Mouse (Mus musculus) forebrain, postnatal 0 days (tissue): ENCODE data around the gene Adgre4. TPM values are rescaled to one million over a fixed set of nuclear protein-coding genes. Genes with fewer than 3 reads are reported as not detected.

Source experiments
- ATAC-seq: fragments of 200-750 bp; cut with Nextera tagmentation; 2 replicates; pipeline ENCODE4 v1.8.0; 2017; ENCODE audit warnings: mild to moderate bottlenecking, moderate library complexity
- DNase-seq: peaks from one replicate; pipeline ENCODE4 v3.0.0-alpha.2; 2015
- H3K27ac ChIP-seq: fragments of 300-500 bp; sonication (generic); 2 replicates; pipeline ENCODE4 v1.5.1; 2014; ENCODE audit warnings: low read depth, mild to moderate bottlenecking, antibody characterized with exemption, low read length, moderate library complexity, mixed read lengths
- H3K27me3 ChIP-seq: fragments of 300-500 bp; sonication (generic); 2 replicates; pipeline ENCODE4 v1.6.1; 2014; ENCODE audit warnings: mild to moderate bottlenecking, low read length, mixed read lengths; ENCODE audit not compliant: insufficient read depth
- H3K36me3 ChIP-seq: fragments of 300-500 bp; sonication (generic); 2 replicates; pipeline ENCODE4 v1.6.1; 2014; ENCODE audit warnings: mild to moderate bottlenecking, moderate library complexity; ENCODE audit not compliant: insufficient read depth
- H3K4me1 ChIP-seq: fragments of 300-500 bp; sonication (generic); 2 replicates; pipeline ENCODE4 v1.6.1; 2014; ENCODE audit warnings: antibody characterized with exemption; ENCODE audit not compliant: insufficient read depth
- H3K4me2 ChIP-seq: fragments of 300-500 bp; sonication (generic); 2 replicates; pipeline ENCODE4 v1.6.1; 2014; ENCODE audit warnings: low read depth, mild to moderate bottlenecking, moderate library complexity
- H3K4me3 ChIP-seq: fragments of 300-500 bp; sonication (generic); 2 replicates; pipeline ENCODE4 v1.5.1; 2014; ENCODE audit warnings: low read depth, low read length, mixed read lengths
- H3K9ac ChIP-seq: fragments of 300-500 bp; sonication (generic); 2 replicates; pipeline ENCODE4 v1.6.1; 2014; ENCODE audit warnings: mild to moderate bottlenecking
- H3K9me3 ChIP-seq: fragments of 300-500 bp; sonication (generic); 2 replicates; pipeline ENCODE4 v1.6.1; 2016; ENCODE audit warnings: low read length
- CTCF ChIP-seq: sonication (generic); IDR thresholded peaks from 2 replicates; pipeline ENCODE4 v1.5.1; 2016; ENCODE audit warnings: antibody characterized with exemption, control low read depth, low read depth
- WGBS: fragments of 180-500 bp; shearing (Covaris S2); extraction: QIAGEN DNeasy Blood & Tissue Kit; methylation state at CpG from one replicate; pipeline ENCODE4 v1.1.7; 2014; 5-methylcytosine and 5-hydroxymethylcytosine counted together
- polyA plus RNA-seq: library from polyadenylated mRNA; unstranded; fragments of >200 nt; fragmentation: Nextera tagmentation; extraction: Ambion mirVana; gene quantifications from 2 replicates; pipeline ENCODE4 v1.2.1, GENCODE M21; 2015
- total RNA-seq: library from RNA; depleted of rRNA; stranded (reverse); fragments of >200 nt; gene quantifications from 2 replicates; pipeline ENCODE4 v1.2.3, GENCODE M21; 2014; rRNA removed

Adgre4 gene
- total RNA-seq (0.05 TPM in 1 of 2 replicates, not detected in the other), polyA plus RNA-seq (0.07 TPM in 1 of 2 replicates, not detected in the other)

GRCm38 (mm10) chr17:55749786-55750185 lies at the start of gene Adgre4:
TSS of gene Adgre4 (plus strand) at chr17:55749984.
- Histone ChIP-seq H3K4me3 (no peak within 1 kb of the TSS), H3K9me3 (no peaks in the 10 kb centered on the region), H3K4me1 (no peaks in the 10 kb centered on the region), H3K9ac (no peak within 1 kb of the TSS), H3K4me2 (no peak within 1 kb of the TSS), H3K27me3 (no peaks in the 10 kb centered on the region), H3K36me3 (no peaks in the 10 kb centered on the region), H3K27ac (no peak within 1 kb of the TSS)
- ATAC-seq: no peak
- no peak for DNase-seq
- WGBS: 78% methylated on average over 2 of the region's 2 CpGs
- TF ChIP-seq CTCF: no peak

- peak; percentile 87 for DNase-seq
- Histone ChIP-seq H3K27me3 (no peaks in the 10 kb centered on the region), H3K36me3 (peaks cover 13% of the 10 kb centered on the region), H3K4me3 (no peak overlapping the region), H3K9ac (no peak overlapping the region), H3K27ac (no peak overlapping the region), H3K9me3 (no peaks in the 10 kb centered on the region), H3K4me2 (no peak overlapping the region), H3K4me1 (no peaks in the 10 kb centered on the region)
- ATAC-seq: peak; percentile 83
- peak; percentile 82 for TF ChIP-seq CTCF
- WGBS: 65% methylated on average over 3 of the region's 3 CpGs
These were observed 47.5 kb upstream of the Adgre4 start for GRCm38 (mm10) chr17:55702161-55702820.

- Histone ChIP-seq H3K4me3 (no peak overlapping the region), H3K27ac (no peak overlapping the region), H3K36me3 (peaks cover 7% of the 10 kb centered on the region), H3K27me3 (no peaks in the 10 kb centered on the region), H3K4me1 (no peaks in the 10 kb centered on the region), H3K9ac (no peak overlapping the region), H3K4me2 (no peak overlapping the region), H3K9me3 (no peaks in the 10 kb centered on the region)
- ATAC-seq (no peak), DNase-seq (no peak)
- no peak for TF ChIP-seq CTCF
- 81% methylated on average over 5 of the region's 5 CpGs for WGBS
These were observed 46.9 kb upstream of the Adgre4 start for GRCm38 (mm10) chr17:55702865-55703264.

GRCm38 (mm10) chr17:55711984-55712811 lies 37.6 kb upstream of the Adgre4 start, which contains the start of gene Pot1b:
TSS of gene Pot1b (minus strand) at chr17:55712628.
- H3K4me3 ChIP-seq: peak within 1 kb of the TSS; percentile 76
- no peaks in the 10 kb centered on the region for H3K27me3 ChIP-seq
- no peaks in the 10 kb centered on the region for H3K9me3 ChIP-seq
- under 1% methylated on average over 36 of the region's 37 CpGs for WGBS
- ATAC-seq: peak; percentile 99
- no peaks in the 10 kb centered on the region for H3K4me1 ChIP-seq
- no peak; the same call in 1 of the 2 replicates for TF ChIP-seq CTCF
- peak; percentile 97 for DNase-seq
- H3K36me3 ChIP-seq: no peaks in the 10 kb centered on the region
- peak within 1 kb of the TSS; percentile 53 for H3K9ac ChIP-seq
- H3K4me2 ChIP-seq: peak within 1 kb of the TSS; percentile 77
- 0 out of 2 replicates have a peak within 1 kb of the TSS, but pooled peaks have one; percentile 4 for H3K27ac ChIP-seq

- Histone ChIP-seq H3K4me2 (no peak overlapping the region), H3K9ac (no peak overlapping the region), H3K4me3 (no peak overlapping the region), H3K27me3 (no peaks in the 10 kb centered on the region), H3K27ac (no peak overlapping the region), H3K36me3 (no peaks in the 10 kb centered on the region), H3K4me1 (no peaks in the 10 kb centered on the region), H3K9me3 (no peaks in the 10 kb centered on the region)
- WGBS: 88% methylated on average over 1 of the region's 1 CpGs
- DNase-seq (no peak), ATAC-seq (no peak)
- no peak for TF ChIP-seq CTCF
These were observed 28.5 kb upstream of the Adgre4 start for GRCm38 (mm10) chr17:55721270-55721669.

GRCm38 (mm10) chr17:55722250-55722649 lies 27.5 kb upstream of the Adgre4 start:
- Histone ChIP-seq H3K4me3 (no peak overlapping the region), H3K4me1 (no peaks in the 10 kb centered on the region), H3K36me3 (no peaks in the 10 kb centered on the region), H3K9ac (no peak overlapping the region), H3K27ac (no peak overlapping the region), H3K4me2 (no peak overlapping the region), H3K9me3 (no peaks in the 10 kb centered on the region), H3K27me3 (no peaks in the 10 kb centered on the region)
- DNase-seq: no peak
- no peak for TF ChIP-seq CTCF
- 74% methylated on average over 2 of the region's 2 CpGs for whole genome bisulfite sequencing
- ATAC-seq: no peak

- H3K4me1 ChIP-seq: no peaks in the 10 kb centered on the region
- H3K27ac ChIP-seq: no peak overlapping the region
- DNase-seq (no peak), ATAC-seq (no peak)
- H3K4me3 ChIP-seq: no peak overlapping the region
- no peaks in the 10 kb centered on the region for H3K36me3 ChIP-seq
- no peak for TF ChIP-seq CTCF
- no peak overlapping the region for H3K4me2 ChIP-seq
- 82% methylated on average over 2 of the region's 2 CpGs for WGBS
- H3K9ac ChIP-seq: no peak overlapping the region
- no peaks in the 10 kb centered on the region for H3K9me3 ChIP-seq
- H3K27me3 ChIP-seq: no peaks in the 10 kb centered on the region
These were observed 23.6 kb upstream of the Adgre4 start for GRCm38 (mm10) chr17:55726193-55726592.
